Mouse (Mus musculus) midbrain, postnatal 0 days (tissue): ENCODE results near the gene Mgea5. TPM values are rescaled to one million over a fixed set of nuclear protein-coding genes. Genes with fewer than 3 reads are reported as not detected.

ENCODE experiments used
- ATAC-seq: fragments of 200-750 bp; cut with Nextera tagmentation; 2 replicates; pipeline ENCODE4 v1.8.0; 2017; ENCODE audit warnings: moderate number of reproducible peaks, mild to moderate bottlenecking, moderate TSS enrichment, moderate library complexity; ENCODE audit not compliant: low FRiP score
- DNase-seq: peaks from one replicate; pipeline ENCODE4 v3.0.0-alpha.2; 2015; ENCODE audit warnings: low spot score
- H3K27ac ChIP-seq: fragments of 300-500 bp; sonication (generic); 2 replicates; pipeline ENCODE4 v1.5.1; 2014; ENCODE audit warnings: low read depth, mild to moderate bottlenecking, low read length, mixed read lengths
- H3K27me3 ChIP-seq: fragments of 300-500 bp; sonication (generic); 2 replicates; pipeline ENCODE4 v1.6.1; 2014; ENCODE audit warnings: low read length, control low read depth, mixed read lengths; ENCODE audit not compliant: insufficient read depth
- H3K36me3 ChIP-seq: fragments of 300-500 bp; sonication (generic); 2 replicates; pipeline ENCODE4 v1.6.1; 2014; ENCODE audit warnings: low read length, control low read depth, mixed read lengths; ENCODE audit not compliant: insufficient read depth
- H3K4me1 ChIP-seq: fragments of 300-500 bp; sonication (generic); 2 replicates; pipeline ENCODE4 v1.6.1; 2014; ENCODE audit warnings: mild to moderate bottlenecking, control low read depth, antibody characterized with exemption, low read length, mixed read lengths; ENCODE audit not compliant: insufficient read depth
- H3K4me2 ChIP-seq: fragments of 300-500 bp; sonication (generic); 2 replicates; pipeline ENCODE4 v1.6.1; 2014; ENCODE audit warnings: low read depth, mild to moderate bottlenecking, low read length, mixed read lengths; ENCODE audit not compliant: poor library complexity, severe bottlenecking
- H3K4me3 ChIP-seq: fragments of 300-500 bp; sonication (generic); 2 replicates; pipeline ENCODE4 v1.5.1; 2014; ENCODE audit warnings: low read depth, mild to moderate bottlenecking, low read length, moderate library complexity
- H3K9ac ChIP-seq: fragments of 300-500 bp; sonication (generic); replicated peaks from 2 replicates; pipeline ENCODE4 v1.6.1; 2014; ENCODE audit warnings: mild to moderate bottlenecking, low read length, moderate library complexity, mixed read lengths; ENCODE audit not compliant: poor library complexity, severe bottlenecking
- H3K9me3 ChIP-seq: fragments of 300-500 bp; sonication (generic); 2 replicates; pipeline ENCODE4 v1.6.1; 2016; ENCODE audit warnings: low read length, control low read depth
- CTCF ChIP-seq: IDR thresholded peaks from 2 replicates; pipeline ENCODE4 v1.5.1; 2016; ENCODE audit warnings: antibody characterized with exemption, mild to moderate bottlenecking
- WGBS: fragments of 180-500 bp; shearing (Covaris S2); extraction: QIAGEN DNeasy Blood & Tissue Kit; methylation state at CpG from one replicate; pipeline ENCODE4 v1.1.7; 2014; 5-methylcytosine and 5-hydroxymethylcytosine counted together
- polyA plus RNA-seq: library from polyadenylated mRNA; unstranded; fragments of >200 nt; fragmentation: Nextera tagmentation; extraction: Ambion mirVana; gene quantifications from 2 replicates; pipeline ENCODE4 v1.2.1, GENCODE M21; 2015
- total RNA-seq: library from RNA; depleted of rRNA; stranded (reverse); fragments of >200 nt; gene quantifications from 2 replicates; pipeline ENCODE4 v1.2.3, GENCODE M21; 2014; rRNA removed

Gene Mgea5
- total and polyA plus RNA-seq, 2 experiments from 2014 or later = 78.2 to 145 TPM

DNA sequence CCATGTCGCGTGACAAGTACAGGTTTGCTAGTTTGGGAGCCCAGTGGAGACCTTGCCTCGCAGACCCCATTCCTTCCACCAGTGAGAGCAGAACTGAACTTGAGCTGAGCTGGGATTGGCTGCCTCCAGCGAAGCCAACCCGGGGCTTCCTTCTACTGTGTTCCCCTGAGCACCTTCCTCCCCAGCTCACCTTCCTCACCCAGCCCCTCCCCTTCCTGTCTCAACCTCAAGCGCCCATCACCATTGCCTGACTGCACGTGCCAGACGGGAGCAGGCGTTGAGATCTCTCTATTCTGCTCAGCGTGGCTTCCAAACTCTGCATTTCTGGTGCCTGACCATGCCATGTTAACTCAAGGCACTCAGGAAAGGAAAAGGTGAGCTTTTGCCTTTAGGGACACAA lies 56.4 kb downstream of the Mgea5 start:
- Histone ChIP-seq H3K4me2 (no peak overlapping the region), H3K9me3 (no peaks in the 10 kb centered on the region), H3K27ac (no peak overlapping the region), H3K9ac (no peak overlapping the region), H3K27me3 (no peaks in the 10 kb centered on the region), H3K36me3 (no peaks in the 10 kb centered on the region), H3K4me1 (no peaks in the 10 kb centered on the region), H3K4me3 (no peak overlapping the region)
- 79% methylated on average over 10 of the region's 10 CpGs for WGBS
- no peak for TF ChIP-seq CTCF
- no peak for ATAC-seq
- DNase-seq = no peak

DNA sequence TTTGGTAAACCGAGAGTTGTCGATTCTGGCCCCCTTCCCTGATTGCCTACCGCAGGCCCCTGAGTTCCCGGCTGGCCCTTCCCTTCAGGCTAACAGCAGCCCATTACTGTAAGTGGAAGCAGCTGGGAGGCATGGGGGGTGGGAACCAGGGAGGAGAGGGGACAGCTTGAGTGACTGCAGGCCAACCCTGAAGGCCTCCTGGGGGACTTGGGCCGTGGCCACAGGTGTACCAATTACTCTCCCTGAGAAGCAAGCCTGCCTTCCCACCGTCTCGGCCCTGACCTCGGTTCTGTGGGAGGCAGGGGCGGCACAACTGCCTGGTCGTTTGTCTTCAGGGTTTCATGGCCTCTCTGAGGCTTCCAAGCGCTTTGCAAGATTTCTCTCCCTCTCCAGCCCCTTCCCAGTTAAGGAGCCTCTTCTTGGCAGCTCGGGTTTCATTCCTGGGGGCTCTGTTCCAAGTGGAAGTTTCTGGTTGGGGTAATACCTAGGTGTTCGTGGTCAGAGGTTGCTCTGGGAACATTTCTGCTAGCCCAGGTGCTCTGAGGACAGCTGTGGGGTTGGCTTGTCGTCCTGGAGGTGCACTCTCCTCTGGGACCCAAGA lies 57.9 kb downstream of the Mgea5 start:
- H3K4me1 ChIP-seq = no peaks in the 10 kb centered on the region
- no peak for ATAC-seq
- H3K27me3 ChIP-seq = no peaks in the 10 kb centered on the region
- DNase-seq = no peak
- H3K27ac ChIP-seq = no peak overlapping the region
- TF ChIP-seq CTCF = no peak
- no peaks in the 10 kb centered on the region for H3K9me3 ChIP-seq
- WGBS = 56% methylated on average over 14 of the region's 14 CpGs
- no peak overlapping the region for H3K9ac ChIP-seq
- H3K4me3 ChIP-seq = no peak overlapping the region
- H3K4me2 ChIP-seq = no peak overlapping the region
- no peaks in the 10 kb centered on the region for H3K36me3 ChIP-seq

DNA sequence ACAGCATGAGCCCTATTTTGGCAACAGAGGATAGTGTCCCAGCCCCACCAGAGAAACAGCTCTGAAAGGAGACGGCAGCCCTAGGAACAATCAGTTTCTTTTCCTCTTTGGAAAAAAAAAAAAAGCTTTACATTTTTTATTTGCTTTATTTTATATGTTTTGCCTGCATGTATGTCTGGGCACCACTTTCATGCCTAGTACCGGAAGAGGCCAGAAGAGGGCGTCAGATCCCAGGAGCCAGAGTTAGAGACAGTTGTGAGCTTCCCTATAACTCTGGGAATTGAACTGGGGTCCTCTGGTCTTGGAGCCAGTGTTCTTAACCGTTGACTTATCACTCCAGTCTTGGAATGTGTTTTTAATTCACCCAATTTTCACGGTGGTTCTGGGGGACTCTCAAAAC lies 61.4 kb downstream of the Mgea5 start:
- Histone ChIP-seq H3K9ac (no peak overlapping the region), H3K36me3 (no peaks in the 10 kb centered on the region), H3K9me3 (no peaks in the 10 kb centered on the region), H3K4me3 (no peak overlapping the region), H3K27me3 (peaks cover 12% of the 10 kb centered on the region; the same call in 1 of the 2 replicates), H3K27ac (no peak overlapping the region), H3K4me2 (no peak overlapping the region), H3K4me1 (0 out of 2 replicates have a peak, but pooled peaks cover 3% of the 10 kb centered on the region)
- ATAC-seq (no peak), DNase-seq (no peak)
- 73% methylated on average over 5 of the region's 5 CpGs for WGBS
- TF ChIP-seq CTCF = peak; percentile 32; the same call in 1 of the 2 replicates

DNA sequence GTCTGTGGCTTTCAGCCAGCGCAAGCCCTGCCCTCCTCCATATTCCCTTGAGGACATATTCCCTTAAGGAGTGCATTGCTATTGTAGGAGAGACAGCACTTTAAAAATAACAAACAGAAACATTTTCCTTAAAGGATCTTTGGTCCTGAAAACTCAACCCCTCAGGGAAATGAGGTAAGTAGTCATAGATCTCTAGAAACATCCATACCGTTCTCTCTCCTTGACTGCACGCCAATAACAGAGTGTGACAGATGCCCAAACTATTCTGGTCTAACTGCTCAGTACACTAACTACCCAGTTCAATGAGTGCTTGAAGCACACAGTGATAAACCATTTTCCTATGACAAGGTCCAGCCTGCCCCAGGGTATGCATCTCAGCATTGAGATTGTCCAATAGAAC lies 65.4 kb downstream of the Mgea5 start:
- Histone ChIP-seq H3K9me3 (no peaks in the 10 kb centered on the region), H3K27ac (peak overlapping the region; percentile 19; the same call in 1 of the 2 replicates), H3K4me1 (0 out of 2 replicates have a peak, but pooled peaks cover 3% of the 10 kb centered on the region), H3K36me3 (no peaks in the 10 kb centered on the region), H3K4me3 (peak overlapping the region; percentile 15; the same call in 1 of the 2 replicates), H3K9ac (peak overlapping the region; percentile 37; the same call in 1 of the 2 replicates), H3K4me2 (peak overlapping the region; percentile 39), H3K27me3 (peaks cover 12% of the 10 kb centered on the region; the same call in 1 of the 2 replicates)
- ATAC-seq (no peak), DNase-seq (no peak)
- TF ChIP-seq CTCF = no peak
- 41% methylated on average over 3 of the region's 3 CpGs for WGBS

DNA sequence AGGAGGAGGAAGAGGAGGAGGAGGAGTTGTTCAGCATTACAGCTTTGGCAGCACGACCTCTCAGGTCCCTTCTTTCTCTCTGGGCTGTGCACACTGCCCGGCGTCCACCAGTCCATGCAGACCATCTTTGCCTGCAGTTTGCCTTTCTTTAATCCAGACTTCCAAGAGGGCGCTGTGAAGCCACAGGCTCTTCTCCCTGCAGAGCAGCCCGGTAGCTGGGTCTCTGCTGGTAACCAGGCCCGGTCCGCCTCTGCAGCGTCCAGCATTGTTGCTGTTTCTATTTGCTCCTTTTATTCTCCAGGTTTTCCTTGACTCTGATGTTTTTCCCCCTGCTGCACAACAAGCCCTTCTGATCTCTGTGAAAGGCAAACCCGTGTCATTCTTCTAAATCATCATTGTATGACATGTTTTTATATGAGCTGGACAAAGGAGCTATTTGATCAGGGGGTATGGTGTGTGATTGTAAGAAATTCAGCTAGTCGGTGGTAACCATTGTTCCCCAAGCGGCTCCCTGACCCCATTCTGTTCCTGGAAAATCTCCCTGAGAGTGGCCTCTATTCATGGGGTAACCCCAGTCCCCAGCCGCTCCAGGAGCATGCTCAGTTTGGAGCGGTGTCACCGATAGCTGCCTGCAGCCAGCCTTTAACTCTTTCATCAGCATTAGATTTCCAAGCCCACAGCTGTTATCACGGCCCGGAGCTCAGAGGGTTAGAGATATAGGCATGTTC lies 66.0 kb downstream of the Mgea5 start:
- H3K4me1 ChIP-seq = 0 out of 2 replicates have a peak, but pooled peaks cover 3% of the 10 kb centered on the region
- peak overlapping the region; percentile 39 for H3K4me2 ChIP-seq
- peak overlapping the region; percentile 19; the same call in 1 of the 2 replicates for H3K27ac ChIP-seq
- peak; percentile 71 for TF ChIP-seq CTCF
- H3K36me3 ChIP-seq = no peaks in the 10 kb centered on the region
- peaks cover 12% of the 10 kb centered on the region; the same call in 1 of the 2 replicates for H3K27me3 ChIP-seq
- H3K9ac ChIP-seq = peak overlapping the region; percentile 37; the same call in 1 of the 2 replicates
- WGBS = 3% methylated on average over 16 of the region's 16 CpGs
- DNase-seq (peak; percentile 81), ATAC-seq (peak; percentile 82)
- no peaks in the 10 kb centered on the region for H3K9me3 ChIP-seq
- H3K4me3 ChIP-seq = peak overlapping the region; percentile 15; the same call in 1 of the 2 replicates

DNA sequence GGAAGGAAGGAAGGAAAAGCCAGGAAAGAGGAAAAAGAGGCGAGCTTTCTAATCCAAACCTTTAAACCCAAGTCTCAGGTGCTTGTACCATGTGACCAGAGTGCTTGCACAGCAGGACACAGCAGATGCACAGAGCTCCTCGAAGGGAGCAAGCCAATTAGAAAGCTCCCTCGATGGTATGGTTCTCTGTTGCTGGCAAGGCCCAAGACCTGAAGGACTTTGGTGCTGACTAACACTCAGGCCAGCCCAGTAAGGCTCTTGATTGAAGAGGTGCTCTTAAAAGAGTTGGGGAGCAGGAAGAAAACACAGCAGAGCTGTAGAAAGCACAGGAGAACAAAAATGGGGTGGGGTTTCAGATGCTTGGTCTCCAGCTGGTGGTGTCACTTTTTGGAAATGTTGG lies 74.9 kb downstream of the Mgea5 start:
- no peak for TF ChIP-seq CTCF

More for the DNA sequence above, 74.9 kb downstream of the Mgea5 start:
- H3K4me3 ChIP-seq = no peak overlapping the region
- H3K36me3 ChIP-seq = no peaks in the 10 kb centered on the region
- no peak overlapping the region for H3K9ac ChIP-seq
- no peak overlapping the region for H3K27ac ChIP-seq
- no peaks in the 10 kb centered on the region for H3K27me3 ChIP-seq
- no peak overlapping the region for H3K4me2 ChIP-seq
- WGBS = 67% methylated on average over 3 of the region's 3 CpGs
- no peaks in the 10 kb centered on the region for H3K9me3 ChIP-seq
- DNase-seq (no peak), ATAC-seq (no peak)
- no peaks in the 10 kb centered on the region for H3K4me1 ChIP-seq

Other genes with a start within 250 kb of the Mgea5 start
- 9.9 and 12.1 TPM in 2 replicates for gene Poll, start 223.3 kb downstream of the Mgea5 start, total RNA-seq
- 8.9 and 10.4 TPM in 2 replicates for gene Poll, start 223.3 kb downstream of the Mgea5 start, polyA plus RNA-seq
- gene Gm17018, start 223.2 kb downstream of the Mgea5 start, total RNA-seq = 15.7 and 20.9 TPM in 2 replicates
- 83.7 and 84.4 TPM in 2 replicates for gene Gm17018, start 223.2 kb downstream of the Mgea5 start, polyA plus RNA-seq
- gene Fbxw4, start 123.5 kb downstream of the Mgea5 start, total RNA-seq = 30.9 and 41.8 TPM in 2 replicates
- 5.6 and 6.0 TPM in 2 replicates for gene Fbxw4, start 123.5 kb downstream of the Mgea5 start, polyA plus RNA-seq
- gene Fgf8, start 40.9 kb downstream of the Mgea5 start, total RNA-seq = 1.3 TPM in 1 of 2 replicates, not detected in the other
- gene Fgf8, start 40.9 kb downstream of the Mgea5 start, polyA plus RNA-seq = not detected in 2 replicates
- gene Npm3, start 34.2 kb downstream of the Mgea5 start, total RNA-seq = 26.1 and 40.2 TPM in 2 replicates
- 5.6 and 6.5 TPM in 2 replicates for gene Npm3, start 34.2 kb downstream of the Mgea5 start, polyA plus RNA-seq
- gene Kcnip2, start 32.2 kb upstream of the Mgea5 start, total RNA-seq = 13.7 and 21.2 TPM in 2 replicates
- gene Kcnip2, start 32.2 kb upstream of the Mgea5 start, polyA plus RNA-seq = 12.0 and 14.2 TPM in 2 replicates
- 17.4 and 18.9 TPM in 2 replicates for gene Armh3, start 214.7 kb upstream of the Mgea5 start, total RNA-seq
- gene Armh3, start 214.7 kb upstream of the Mgea5 start, polyA plus RNA-seq = 18.1 and 20.1 TPM in 2 replicates
- 8.9 and 9.4 TPM in 2 replicates for gene Hps6, start 219.7 kb upstream of the Mgea5 start, total RNA-seq
- 3.9 and 4.6 TPM in 2 replicates for gene Hps6, start 219.7 kb upstream of the Mgea5 start, polyA plus RNA-seq